Mouse (Mus musculus) heart, adult 2 months (tissue): ENCODE results near the gene Dpp4.

ENCODE experiments used
- CTCF ChIP-seq: fragments of 200-600 bp; IDR thresholded peaks from 2 replicates; pipeline ENCODE4 v1.8.1; 2022; ENCODE audit warnings: antibody characterized with exemption, mild to moderate bottlenecking, moderate library complexity
- POLR2A ChIP-seq: fragments of 200-500 bp; IDR thresholded peaks from 2 replicates; pipeline ENCODE4 v1.6.1; 2011; ENCODE audit warnings: mild to moderate bottlenecking, low read depth, low read length, control low read depth; ENCODE audit not compliant: insufficient read depth

GRCm38 (mm10) chr2:62454991-62455390 lies 43.0 kb upstream of the Dpp4 start:
- no peak for TF ChIP-seq POLR2A
- no peak for TF ChIP-seq CTCF
